Mouse (Mus musculus): ENCODE measurements around the gene Cd44.
A peak's percentile ranks its signal among the peaks of the same experiment; 100 is the strongest.

The Cd44 gene

DNA sequence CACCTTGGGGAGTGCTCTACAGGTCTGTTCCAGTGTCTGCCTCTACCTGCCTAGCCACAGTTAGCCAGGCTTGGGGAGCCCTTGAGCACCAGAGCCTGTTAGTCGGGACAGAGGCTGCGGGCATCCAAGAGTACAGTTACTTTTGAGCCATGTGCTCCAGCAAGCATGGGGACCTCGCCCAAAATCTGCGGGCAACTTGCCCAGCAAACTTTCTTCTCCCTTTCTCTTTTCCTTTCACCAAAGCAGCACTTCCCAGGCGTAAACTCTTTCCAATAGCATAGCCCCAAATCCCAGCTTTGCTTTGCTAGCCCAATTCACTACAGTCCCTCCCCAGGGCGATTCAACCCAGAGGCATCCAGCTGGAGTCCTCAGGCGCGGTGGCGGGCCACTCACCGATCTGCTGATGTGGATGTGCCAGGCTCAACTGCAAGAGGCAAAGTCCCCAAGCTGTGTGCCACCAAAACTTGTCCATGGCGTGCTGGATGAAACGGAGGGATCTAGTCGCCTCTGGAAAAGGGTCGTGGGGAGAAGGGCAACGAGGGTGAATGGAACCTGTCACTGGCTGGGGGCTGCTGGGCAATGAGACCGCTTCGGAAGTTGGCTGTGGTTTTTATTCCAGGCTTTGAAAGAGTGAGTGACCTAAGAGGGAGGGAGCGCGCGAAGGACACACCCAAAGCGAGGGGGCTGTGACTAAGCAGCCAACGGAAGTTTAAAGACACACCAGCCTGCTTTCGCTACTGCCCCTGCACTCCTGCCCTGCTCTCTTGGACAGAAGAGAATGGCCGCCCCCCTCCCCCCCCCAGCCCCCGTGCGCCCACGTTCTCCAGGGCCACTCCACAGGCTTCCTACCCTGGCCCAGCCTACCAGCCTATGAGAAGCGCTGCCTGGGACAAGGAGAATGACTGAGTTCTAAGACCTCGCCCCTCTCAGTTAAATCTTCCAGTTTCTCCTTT, at the start of gene Cd44:
TSS of gene Cd44 (minus strand) at position 791 of the 953 bp plus-strand sequence.
- no peak for DNase-seq (ENCODE audit: low read depth, low spot score)

- no peak for DNase-seq (ENCODE audit: low read depth, low spot score)
These were observed 47.0 kb upstream of the Cd44 start for GRCm38 (mm10) chr2:102948481-102948857.

DNA sequence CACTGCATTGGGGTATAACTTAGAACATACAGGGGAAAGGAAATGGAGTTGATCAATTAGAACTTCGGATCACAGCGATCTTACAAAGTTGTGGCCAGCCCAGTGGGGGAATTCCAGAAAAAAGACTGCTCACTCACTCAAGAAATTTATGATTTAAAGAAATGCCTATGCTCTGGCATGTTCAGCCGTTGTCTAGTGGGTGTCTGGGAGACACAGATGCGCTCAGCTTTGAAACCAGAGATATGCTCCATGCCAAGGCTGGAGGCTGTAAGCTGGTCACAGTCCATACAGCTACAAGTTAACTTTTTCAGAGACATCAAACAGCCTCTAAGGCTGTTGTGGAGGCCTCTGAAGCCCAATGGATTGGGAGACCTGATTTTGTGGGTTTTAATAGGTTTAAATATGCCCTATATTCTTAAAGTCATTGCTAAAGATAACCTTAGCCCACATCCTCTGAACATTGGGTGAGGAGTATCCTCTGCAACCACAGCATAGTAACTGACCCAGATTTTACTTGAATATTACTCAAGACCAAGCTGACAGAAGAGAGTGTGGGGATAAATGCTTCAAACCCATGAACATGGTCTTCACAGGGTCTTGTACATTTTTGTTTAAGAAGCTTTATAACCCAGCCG, 46.5 kb upstream of the Cd44 start:
- no peak for DNase-seq (ENCODE audit: low read depth, low spot score)

- no peak for DNase-seq (ENCODE audit: low read depth, low spot score)
These were observed 43.6 kb upstream of the Cd44 start for GRCm38 (mm10) chr2:102945111-102945510.

GRCm38 (mm10) chr2:102944415-102945012, 43.0 kb upstream of the Cd44 start:
- DNase-seq (ENCODE audit: low read depth, low spot score), result no peak

GRCm38 (mm10) chr2:102943983-102944382, 42.5 kb upstream of the Cd44 start:
- DNase-seq (ENCODE audit: low read depth, low spot score), result peak; percentile 62

DNA sequence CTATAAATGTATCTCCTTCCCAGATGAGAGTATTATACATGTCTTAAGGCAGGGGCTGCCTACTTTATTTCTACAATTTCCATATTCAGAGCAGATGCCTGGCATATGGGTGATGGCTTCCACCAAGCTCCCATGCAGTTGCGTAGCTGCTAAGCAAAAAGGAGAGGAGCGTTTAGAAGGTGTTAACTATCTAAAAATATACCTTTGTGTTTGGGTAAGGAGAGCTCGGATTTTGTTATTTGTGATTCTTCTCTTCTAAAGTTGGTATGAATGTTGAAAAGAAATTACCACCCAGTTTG, 41.3 kb upstream of the Cd44 start:
- no peak for DNase-seq (ENCODE audit: low read depth, low spot score)

DNA sequence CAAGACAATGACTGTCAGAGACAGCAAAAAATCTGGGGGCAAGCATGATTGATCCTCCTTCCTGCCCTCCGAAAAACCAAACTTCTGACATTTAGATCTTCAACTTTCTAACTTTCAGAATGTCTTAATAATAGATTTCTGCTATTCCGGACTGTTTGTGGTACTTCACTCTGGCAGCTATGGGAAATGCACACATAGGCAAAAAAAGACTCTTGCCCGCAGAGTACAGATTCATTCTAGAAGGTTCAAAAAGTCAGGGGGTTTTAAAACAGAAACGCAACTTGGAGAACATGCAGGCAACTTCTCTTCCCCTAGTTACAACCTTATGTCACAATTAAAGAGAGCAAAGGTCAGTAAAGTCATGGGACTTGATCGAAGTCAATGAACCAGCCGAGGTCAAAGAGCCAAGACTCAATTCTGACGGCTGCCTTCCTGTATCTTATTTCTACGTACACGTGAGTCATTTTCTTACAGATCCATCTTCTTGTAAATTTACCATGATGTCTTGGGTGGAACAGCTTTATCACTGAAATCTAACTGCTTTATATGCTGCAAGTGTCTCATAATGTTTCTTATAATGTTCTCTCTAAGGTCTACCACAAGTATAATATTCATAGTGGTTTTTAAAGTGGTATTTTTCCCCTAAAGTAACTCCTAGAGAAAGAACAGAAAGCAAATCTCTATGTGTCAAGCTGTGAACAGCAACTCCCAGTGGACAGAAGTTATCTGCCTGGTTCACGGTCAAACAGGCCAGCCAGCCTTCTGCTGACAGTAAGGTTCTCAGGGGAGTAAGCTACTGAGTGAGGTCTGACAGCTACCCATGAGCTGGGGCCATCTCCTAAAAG, 40.7 kb upstream of the Cd44 start:
- DNase-seq (ENCODE audit: low read depth, low spot score), result no peak

DNA sequence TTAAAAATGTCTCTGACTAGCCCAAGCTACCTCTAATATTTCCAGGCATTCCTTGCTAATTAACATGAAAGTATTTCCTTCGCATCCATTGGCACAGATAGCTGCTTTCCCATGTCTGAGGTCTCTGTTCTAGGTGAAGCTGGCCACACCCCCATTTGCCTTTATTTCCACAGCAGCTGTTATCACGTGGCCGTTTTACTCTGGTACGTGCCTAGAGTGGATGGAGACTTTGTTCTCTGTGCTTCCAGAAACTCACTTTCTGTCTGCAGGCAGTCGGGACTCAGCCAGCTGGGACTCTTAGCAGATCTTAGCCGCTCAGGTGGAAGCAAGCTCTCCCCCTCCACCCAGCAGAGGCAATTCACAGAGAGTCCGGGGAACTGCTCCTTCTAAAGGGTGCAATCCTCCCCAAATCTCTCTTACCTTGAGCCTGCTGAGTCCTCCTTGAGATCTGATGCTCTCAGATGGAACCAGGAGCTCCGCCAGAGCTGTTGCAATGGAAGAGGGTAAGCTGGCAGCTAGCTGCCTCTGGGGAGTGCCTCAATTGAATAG, 39.4 kb upstream of the Cd44 start:
- DNase-seq (ENCODE audit: low read depth, low spot score), result no peak

DNA sequence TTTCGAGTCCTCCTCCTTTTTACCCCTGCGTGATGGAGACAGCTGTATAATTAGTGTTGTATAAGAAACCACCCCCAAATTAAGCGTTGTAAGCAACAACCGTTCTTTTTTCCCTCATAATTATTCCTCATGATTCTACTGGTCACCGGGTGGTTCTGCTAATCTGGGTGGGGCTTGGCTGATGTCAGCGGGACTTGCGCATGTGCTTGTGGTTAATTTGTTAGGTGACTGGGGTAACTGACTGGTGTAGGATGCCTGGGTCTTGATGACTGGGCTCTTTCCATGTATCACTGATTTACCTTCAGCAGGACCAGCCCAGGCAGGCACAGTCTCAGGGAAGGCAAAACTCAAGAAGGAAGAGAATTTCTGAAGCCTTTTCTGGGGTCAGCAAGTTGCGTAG, 38.7 kb upstream of the Cd44 start:
- DNase-seq (ENCODE audit: low read depth, low spot score), result no peak

DNA sequence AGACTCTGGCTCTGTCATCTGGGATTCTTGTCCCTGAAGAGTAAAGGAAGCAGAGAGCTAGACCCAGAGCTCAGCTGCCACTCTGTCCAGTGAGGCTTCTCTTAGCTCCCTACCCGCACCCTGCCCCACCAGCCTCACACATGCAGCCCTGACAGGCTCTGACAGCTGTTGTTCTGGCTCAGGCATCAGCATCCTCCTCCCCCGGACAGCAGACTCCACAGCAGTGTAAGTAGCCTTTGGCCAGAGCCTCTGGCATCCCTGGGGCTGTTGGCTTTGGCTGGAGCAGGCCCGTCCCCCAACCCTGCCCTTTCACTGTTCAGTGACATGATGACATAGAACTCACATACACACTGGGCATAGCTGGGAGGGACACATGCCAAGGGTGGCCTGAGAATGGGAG, 35.4 kb upstream of the Cd44 start:
- DNase-seq (ENCODE audit: low read depth, low spot score), result no peak

DNA sequence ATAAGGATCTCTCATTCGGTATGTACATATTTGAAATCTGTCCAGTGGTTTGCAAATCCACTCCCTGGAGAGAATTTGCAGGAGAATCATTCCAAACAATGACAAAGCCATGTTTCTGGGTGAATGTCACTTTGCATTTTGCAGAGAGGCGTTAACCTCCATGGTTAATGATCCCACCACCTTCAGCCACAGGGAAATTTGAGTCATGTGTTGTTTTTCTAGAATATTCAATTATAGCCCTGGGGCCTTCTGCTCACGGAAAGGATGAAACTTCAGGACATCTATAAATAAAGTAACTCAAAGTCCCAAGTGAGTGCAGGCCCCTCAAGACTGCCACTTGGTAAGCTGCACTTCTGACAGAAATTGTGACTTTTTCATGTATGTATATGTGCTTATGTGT, 33.4 kb upstream of the Cd44 start:
- DNase-seq (ENCODE audit: low read depth, low spot score), result no peak

GRCm38 (mm10) chr2:102933787-102934186, 32.3 kb upstream of the Cd44 start:
- no peak for DNase-seq (ENCODE audit: low read depth, low spot score)

DNA sequence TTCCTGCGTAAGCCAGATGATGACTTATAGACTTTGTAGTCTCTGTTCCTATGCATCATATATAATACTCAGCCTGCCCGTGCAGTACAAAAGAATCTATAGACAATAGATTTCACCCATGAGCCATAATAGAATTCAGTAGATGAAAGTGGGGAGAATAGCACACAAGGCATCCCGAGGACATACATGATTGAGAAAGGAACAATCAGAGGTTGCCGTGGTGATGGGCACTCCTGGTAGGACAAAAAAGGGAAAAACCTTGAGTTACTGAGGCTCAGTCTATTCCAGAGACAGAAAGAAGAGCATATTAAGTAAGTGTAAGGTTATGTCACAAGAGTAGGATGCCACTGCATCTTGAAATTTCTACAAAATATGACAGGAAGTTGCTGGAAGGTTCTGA, 31.7 kb upstream of the Cd44 start:
- no peak for DNase-seq (ENCODE audit: low read depth, low spot score)

GRCm38 (mm10) chr2:102932667-102933066, 31.2 kb upstream of the Cd44 start:
- DNase-seq (ENCODE audit: low read depth, low spot score), result no peak

GRCm38 (mm10) chr2:102928211-102928610, 26.7 kb upstream of the Cd44 start:
- no peak for DNase-seq (ENCODE audit: low read depth, low spot score)

- no peak for DNase-seq (ENCODE audit: low read depth, low spot score)
These were observed 23.0 kb upstream of the Cd44 start for GRCm38 (mm10) chr2:102924480-102924879.

DNA sequence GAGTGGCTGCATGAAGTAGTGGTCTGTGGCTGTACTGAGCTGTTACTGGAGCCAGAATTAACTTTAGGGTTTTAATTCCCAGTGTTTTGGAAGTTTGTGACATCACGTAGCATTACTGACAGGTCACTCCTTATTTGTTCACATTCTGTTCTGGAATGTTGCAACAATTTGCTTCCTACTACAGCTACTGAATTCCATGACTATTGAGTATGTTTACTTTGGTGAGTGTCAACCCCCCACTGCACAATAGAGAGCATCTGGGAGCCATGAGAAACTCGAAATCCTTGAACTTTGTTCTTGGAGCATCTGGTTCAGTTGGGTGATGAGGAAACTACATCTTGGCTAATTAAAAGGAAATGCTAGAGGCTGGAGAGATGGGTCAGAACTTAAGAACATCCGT, 22.2 kb upstream of the Cd44 start:
- DNase-seq (ENCODE audit: low read depth, low spot score), result no peak

GRCm38 (mm10) chr2:102922066-102922465, 20.6 kb upstream of the Cd44 start:
- DNase-seq (ENCODE audit: low read depth, low spot score), result no peak

DNA sequence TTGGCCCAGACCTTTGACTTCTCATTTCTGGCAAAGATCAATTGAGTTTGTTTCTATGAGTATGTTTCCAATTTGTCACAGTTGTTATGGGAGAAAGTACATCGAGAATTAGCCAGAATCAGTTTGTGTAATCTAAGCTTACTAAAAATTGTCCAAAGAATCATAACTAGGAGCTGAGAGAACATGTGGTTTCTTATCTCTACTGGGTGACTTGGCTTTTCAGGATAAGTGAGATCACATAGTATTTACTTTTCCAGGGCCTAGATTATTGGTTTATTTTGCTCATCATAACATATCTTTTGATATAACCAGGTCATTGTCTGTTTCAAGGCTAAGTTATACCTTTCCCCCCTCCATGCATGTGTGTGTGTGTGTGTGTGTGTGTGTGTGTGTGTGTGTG, 16.8 kb upstream of the Cd44 start:
- no peak for DNase-seq (ENCODE audit: low read depth, low spot score)

DNA sequence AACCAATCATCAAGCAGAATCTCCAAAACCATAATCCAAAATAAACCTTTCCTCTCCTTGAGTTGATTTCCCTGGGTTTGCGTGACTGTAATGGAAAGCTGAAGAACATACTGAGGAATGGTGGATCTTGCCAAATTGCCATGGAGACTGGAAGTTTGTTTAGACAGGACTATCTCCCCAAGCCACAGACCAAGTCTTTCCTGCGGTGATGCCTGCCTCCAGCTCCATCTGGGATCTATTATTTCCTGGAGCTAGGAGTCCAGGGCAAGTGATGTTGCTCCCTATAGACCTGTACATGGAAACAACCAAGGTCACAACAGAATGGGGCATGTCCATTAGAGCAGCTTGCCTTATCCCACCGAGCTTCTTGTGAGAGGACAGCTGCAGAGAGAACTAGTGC, 15.1 kb upstream of the Cd44 start:
- DNase-seq (ENCODE audit: low read depth, low spot score), result no peak

DNA sequence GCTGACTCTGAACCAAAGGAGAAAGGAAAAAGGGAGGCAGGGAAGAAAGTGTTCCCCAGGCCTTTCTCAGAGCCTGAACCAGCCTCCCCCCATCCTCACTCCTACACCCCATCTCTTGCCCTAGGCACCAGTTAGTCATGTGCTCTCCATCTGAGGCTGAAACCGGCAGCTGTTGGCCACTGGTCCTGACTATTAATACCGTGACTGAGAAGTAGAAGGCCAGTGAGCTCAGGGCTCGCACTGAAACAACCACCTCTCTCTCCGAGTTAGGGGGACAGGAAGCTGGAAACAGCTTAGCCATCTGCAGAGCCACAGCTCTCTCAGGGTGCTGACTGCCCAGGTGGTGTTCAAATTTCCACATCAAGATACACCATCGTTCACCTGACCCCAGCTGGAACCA, 13.2 kb upstream of the Cd44 start:
- DNase-seq (ENCODE audit: low read depth, low spot score), result no peak

Data from brain, embryonic 18.5 days (tissue).